Mouse (Mus musculus): Measurements from ENCODE around the gene Rbpj. TPM values are rescaled to one million over a fixed set of nuclear protein-coding genes. Genes with fewer than 3 reads are reported as not detected.

The Rbpj gene
- polyA plus RNA-seq, 1 experiment from 2014 or later: 54.7 TPM

- DNase-seq (ENCODE audit: low spot score): no peak
- H3K4me2 ChIP-seq (ENCODE audit: low read depth, severe bottlenecking): no peak overlapping the region
- no peak for ATAC-seq (ENCODE audit: insufficient number of reproducible peaks, low FRiP score, low TSS enrichment, low read depth)
- no peaks in the 10 kb centered on the region for H3K27me3 ChIP-seq (ENCODE audit: control insufficient read depth, insufficient read depth, low read length)
- no peak overlapping the region for H3K9ac ChIP-seq (ENCODE audit: low read length)
- no peaks in the 10 kb centered on the region for H3K4me1 ChIP-seq (ENCODE audit: control insufficient read depth, insufficient read depth, low read length)
- H3K4me3 ChIP-seq (ENCODE audit: low read depth, low read length): no peak overlapping the region
- WGBS: 55% methylated on average over 6 of the region's 6 CpGs
- H3K27ac ChIP-seq (replicated peaks; ENCODE audit: low read depth, low read length): no peak overlapping the region
- no peaks in the 10 kb centered on the region for H3K9me3 ChIP-seq (ENCODE audit: control insufficient read depth, low read length)
- H3K36me3 ChIP-seq (ENCODE audit: control insufficient read depth, insufficient read depth, low read length): no peaks in the 10 kb centered on the region
Measured at GRCm38 (mm10) chr5:53493756-53494155, 27.8 kb downstream of the Rbpj start.

- Histone ChIP-seq H3K27ac (replicated peaks; ENCODE audit: low read depth, low read length) (no peak overlapping the region), H3K36me3 (ENCODE audit: control insufficient read depth, insufficient read depth, low read length) (no peaks in the 10 kb centered on the region), H3K27me3 (ENCODE audit: control insufficient read depth, insufficient read depth, low read length) (no peaks in the 10 kb centered on the region), H3K9me3 (ENCODE audit: control insufficient read depth, low read length) (no peaks in the 10 kb centered on the region), H3K9ac (ENCODE audit: low read length) (no peak overlapping the region), H3K4me1 (ENCODE audit: control insufficient read depth, insufficient read depth, low read length) (no peaks in the 10 kb centered on the region), H3K4me2 (ENCODE audit: low read depth, severe bottlenecking) (no peak overlapping the region), H3K4me3 (ENCODE audit: low read depth, low read length) (no peak overlapping the region)
- WGBS: 89% methylated on average over 17 of the region's 17 CpGs
- ATAC-seq (ENCODE audit: insufficient number of reproducible peaks, low FRiP score, low TSS enrichment, low read depth) (no peak), DNase-seq (ENCODE audit: low spot score) (no peak)
Measured at GRCm38 (mm10) chr5:53494536-53495159, 28.7 kb downstream of the Rbpj start.

- no peak for ATAC-seq (ENCODE audit: insufficient number of reproducible peaks, low FRiP score, low TSS enrichment, low read depth)
- H3K9ac ChIP-seq (ENCODE audit: low read length): no peak overlapping the region
- no peak overlapping the region for H3K27ac ChIP-seq (replicated peaks; ENCODE audit: low read depth, low read length)
- no peak overlapping the region for H3K4me2 ChIP-seq (ENCODE audit: low read depth, severe bottlenecking)
- no peak overlapping the region for H3K4me3 ChIP-seq (ENCODE audit: low read depth, low read length)
- H3K9me3 ChIP-seq (ENCODE audit: control insufficient read depth, low read length): no peaks in the 10 kb centered on the region
- no peaks in the 10 kb centered on the region for H3K36me3 ChIP-seq (ENCODE audit: control insufficient read depth, insufficient read depth, low read length)
- H3K4me1 ChIP-seq (ENCODE audit: control insufficient read depth, insufficient read depth, low read length): no peaks in the 10 kb centered on the region
- H3K27me3 ChIP-seq (ENCODE audit: control insufficient read depth, insufficient read depth, low read length): no peaks in the 10 kb centered on the region
- DNase-seq (ENCODE audit: low spot score): no peak
- WGBS: 90% methylated on average over 9 of the region's 9 CpGs
Measured at GRCm38 (mm10) chr5:53496846-53497549, 31.0 kb downstream of the Rbpj start.

GRCm38 (mm10) chr5:53499571-53499970, 33.6 kb downstream of the Rbpj start:
- no peak overlapping the region for H3K27ac ChIP-seq (replicated peaks; ENCODE audit: low read depth, low read length)
- 83% methylated on average over 3 of the region's 3 CpGs for WGBS
- no peaks in the 10 kb centered on the region for H3K9me3 ChIP-seq (ENCODE audit: control insufficient read depth, low read length)
- no peak overlapping the region for H3K9ac ChIP-seq (ENCODE audit: low read length)
- no peak for DNase-seq (ENCODE audit: low spot score)
- H3K36me3 ChIP-seq (ENCODE audit: control insufficient read depth, insufficient read depth, low read length): no peaks in the 10 kb centered on the region
- no peak for ATAC-seq (ENCODE audit: insufficient number of reproducible peaks, low FRiP score, low TSS enrichment, low read depth)
- no peak overlapping the region for H3K4me2 ChIP-seq (ENCODE audit: low read depth, severe bottlenecking)
- H3K27me3 ChIP-seq (ENCODE audit: control insufficient read depth, insufficient read depth, low read length): no peaks in the 10 kb centered on the region
- no peak overlapping the region for H3K4me3 ChIP-seq (ENCODE audit: low read depth, low read length)
- H3K4me1 ChIP-seq (ENCODE audit: control insufficient read depth, insufficient read depth, low read length): no peaks in the 10 kb centered on the region

DNA sequence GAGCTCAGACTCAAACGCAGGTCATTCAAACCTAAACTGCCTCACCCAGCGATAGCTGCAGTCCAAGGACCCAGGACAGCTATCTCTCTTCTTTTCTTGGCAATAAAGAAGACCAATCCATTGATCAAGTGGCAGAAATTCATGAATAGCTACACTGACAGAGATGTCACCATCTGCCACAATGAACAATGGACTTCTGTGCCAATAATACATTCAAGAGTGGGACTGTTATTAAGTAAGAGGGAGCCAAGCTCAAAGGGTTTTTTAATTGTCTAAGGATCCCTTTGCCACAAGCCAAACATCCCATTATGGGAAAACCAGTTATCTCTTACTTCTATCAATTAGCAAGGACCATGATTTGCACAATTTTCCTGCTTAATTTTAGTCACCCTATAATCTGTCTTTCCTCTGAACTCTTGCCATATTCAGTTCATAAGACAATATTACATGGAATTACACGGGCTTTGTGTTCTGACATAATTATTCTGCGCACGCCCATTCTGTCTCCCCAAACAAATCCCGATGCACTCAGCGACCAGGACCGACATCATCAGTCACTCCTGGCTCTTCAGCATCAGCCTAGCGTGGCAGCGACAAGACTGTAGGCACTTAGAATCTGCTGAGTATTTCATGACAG, 34.7 kb downstream of the Rbpj start:
- WGBS: 81% methylated on average over 10 of the region's 10 CpGs

GRCm38 (mm10) chr5:53503261-53503660, 37.3 kb downstream of the Rbpj start:
- 61% methylated on average over 3 of the region's 3 CpGs for WGBS
- Histone ChIP-seq H3K4me1 (ENCODE audit: control insufficient read depth, insufficient read depth, low read length) (no peaks in the 10 kb centered on the region), H3K27ac (replicated peaks; ENCODE audit: low read depth, low read length) (no peak overlapping the region), H3K9ac (ENCODE audit: low read length) (no peak overlapping the region), H3K4me3 (ENCODE audit: low read depth, low read length) (no peak overlapping the region), H3K36me3 (ENCODE audit: control insufficient read depth, insufficient read depth, low read length) (no peaks in the 10 kb centered on the region), H3K9me3 (ENCODE audit: control insufficient read depth, low read length) (no peaks in the 10 kb centered on the region), H3K27me3 (ENCODE audit: control insufficient read depth, insufficient read depth, low read length) (no peaks in the 10 kb centered on the region), H3K4me2 (ENCODE audit: low read depth, severe bottlenecking) (no peak overlapping the region)
- no peak for DNase-seq (ENCODE audit: low spot score)
- ATAC-seq (ENCODE audit: insufficient number of reproducible peaks, low FRiP score, low TSS enrichment, low read depth): no peak

More for the DNA sequence above, 34.7 kb downstream of the Rbpj start:
- ATAC-seq (ENCODE audit: insufficient number of reproducible peaks, low FRiP score, low TSS enrichment, low read depth) (no peak), DNase-seq (ENCODE audit: low spot score) (no peak)
- Histone ChIP-seq H3K4me2 (ENCODE audit: low read depth, severe bottlenecking) (no peak overlapping the region), H3K27me3 (ENCODE audit: control insufficient read depth, insufficient read depth, low read length) (no peaks in the 10 kb centered on the region), H3K9me3 (ENCODE audit: control insufficient read depth, low read length) (no peaks in the 10 kb centered on the region), H3K36me3 (ENCODE audit: control insufficient read depth, insufficient read depth, low read length) (no peaks in the 10 kb centered on the region), H3K9ac (ENCODE audit: low read length) (no peak overlapping the region), H3K4me3 (ENCODE audit: low read depth, low read length) (no peak overlapping the region), H3K27ac (replicated peaks; ENCODE audit: low read depth, low read length) (no peak overlapping the region), H3K4me1 (ENCODE audit: control insufficient read depth, insufficient read depth, low read length) (no peaks in the 10 kb centered on the region)

GRCm38 (mm10) chr5:53505751-53506150, 39.8 kb downstream of the Rbpj start:
- Histone ChIP-seq H3K27me3 (ENCODE audit: control insufficient read depth, insufficient read depth, low read length) (no peaks in the 10 kb centered on the region), H3K4me1 (ENCODE audit: control insufficient read depth, insufficient read depth, low read length) (no peaks in the 10 kb centered on the region), H3K9me3 (ENCODE audit: control insufficient read depth, low read length) (no peaks in the 10 kb centered on the region), H3K4me2 (ENCODE audit: low read depth, severe bottlenecking) (no peak overlapping the region), H3K4me3 (ENCODE audit: low read depth, low read length) (no peak overlapping the region), H3K36me3 (ENCODE audit: control insufficient read depth, insufficient read depth, low read length) (no peaks in the 10 kb centered on the region), H3K27ac (replicated peaks; ENCODE audit: low read depth, low read length) (no peak overlapping the region), H3K9ac (ENCODE audit: low read length) (no peak overlapping the region)
- 87% methylated on average over 6 of the region's 6 CpGs for WGBS
- no peak for ATAC-seq (ENCODE audit: insufficient number of reproducible peaks, low FRiP score, low TSS enrichment, low read depth)
- DNase-seq (ENCODE audit: low spot score): no peak

DNA sequence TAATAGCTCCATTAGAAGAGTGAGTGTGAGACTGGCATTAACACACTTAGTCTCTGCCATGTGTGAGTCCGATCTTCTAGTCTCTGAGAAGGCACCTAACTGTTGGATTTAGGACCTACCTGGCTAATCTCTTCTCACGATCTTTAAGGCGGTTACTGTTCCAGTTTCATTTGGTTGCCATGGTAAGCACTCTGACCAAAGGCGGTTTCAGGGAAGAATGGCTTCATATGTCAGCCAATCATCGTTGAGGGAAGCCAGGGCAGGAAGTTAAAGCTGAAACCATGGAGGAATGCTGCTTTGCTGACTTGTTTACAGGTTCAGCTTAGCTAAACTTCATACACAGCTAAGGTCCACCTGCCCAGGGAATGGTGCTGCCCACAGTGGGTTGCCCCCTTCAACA, 41.4 kb downstream of the Rbpj start:
- no peak overlapping the region for H3K27ac ChIP-seq (replicated peaks; ENCODE audit: low read depth, low read length)
- DNase-seq (ENCODE audit: low spot score): no peak
- no peaks in the 10 kb centered on the region for H3K4me1 ChIP-seq (ENCODE audit: control insufficient read depth, insufficient read depth, low read length)
- H3K9ac ChIP-seq (ENCODE audit: low read length): no peak overlapping the region
- no peak for ATAC-seq (ENCODE audit: insufficient number of reproducible peaks, low FRiP score, low TSS enrichment, low read depth)
- no peaks in the 10 kb centered on the region for H3K9me3 ChIP-seq (ENCODE audit: control insufficient read depth, low read length)
- no peak overlapping the region for H3K4me2 ChIP-seq (ENCODE audit: low read depth, severe bottlenecking)
- H3K4me3 ChIP-seq (ENCODE audit: low read depth, low read length): no peak overlapping the region
- no peaks in the 10 kb centered on the region for H3K27me3 ChIP-seq (ENCODE audit: control insufficient read depth, insufficient read depth, low read length)
- no peaks in the 10 kb centered on the region for H3K36me3 ChIP-seq (ENCODE audit: control insufficient read depth, insufficient read depth, low read length)
- 77% methylated on average over 5 of the region's 5 CpGs for WGBS
